ENCODE assay signal across 30 mouse cellular contexts in the genomic region with DNA sequence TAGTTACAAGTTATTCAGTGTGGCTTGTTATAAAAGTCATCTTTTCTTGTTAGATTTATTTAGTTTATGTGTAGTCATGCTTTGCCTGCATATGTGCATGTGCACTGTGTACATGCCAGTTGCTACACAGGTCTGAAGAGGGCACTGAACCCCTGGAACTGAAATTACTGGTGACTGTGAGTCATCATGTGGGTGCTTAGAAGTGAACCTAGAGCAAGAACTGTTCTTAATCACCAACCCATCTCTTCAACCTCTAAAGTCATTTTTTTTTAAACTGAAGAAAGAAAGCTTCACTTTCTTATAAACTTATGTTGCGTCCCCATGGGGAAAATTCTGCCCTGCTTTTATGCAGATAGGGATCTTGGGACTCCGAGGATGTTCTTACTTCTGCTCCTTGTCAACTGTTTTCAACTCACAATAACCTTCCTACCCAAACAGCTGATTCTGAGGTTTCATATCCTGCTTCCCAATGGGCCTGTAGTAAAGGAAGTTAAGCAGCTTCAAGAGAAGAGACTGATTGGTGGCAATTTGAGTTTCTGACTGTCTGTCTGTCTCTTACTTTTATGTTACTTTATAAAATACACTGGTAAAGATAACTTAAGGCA. TPM values are rescaled to one million over a fixed set of nuclear protein-coding genes. Genes with fewer than 3 reads are reported as not detected.
DNase-seq lines count a peak whose midpoint lies in the region; ATAC-seq and TF ChIP-seq lines count a peak whose summit lies in the region.
"Had no signal": no experiment of that assay in that cellular context is flagged by ENCODE, and none has a peak within 500 bp of the region (broad histone marks: within the 10 kb centered on the region; RNA-seq: fewer than 3 reads in every experiment).

No protein-coding gene starts in this region.

- H3K27ac ChIP-seq in liver, postnatal 0 days (ENCODE audit: low read depth), result no peak overlapping the region
- no peak overlapping the region for H3K27ac ChIP-seq in liver, embryonic 12.5 days
- peak overlapping the region; percentile 86 for H3K27ac ChIP-seq in macrophage
- H3K27ac ChIP-seq: forebrain, embryonic 13.5 days; kidney, embryonic 15.5 days; midbrain, embryonic 12.5 days; neural tube, embryonic 15.5 days; stomach, postnatal 0 days had no signal

- H3K79me2 ChIP-seq in macrophage (ENCODE audit: inconsistent target), result no peaks in the 10 kb centered on the region

- no peak for TF ChIP-seq CTCF in liver, postnatal 0 days (IDR thresholded peaks at IDR 0.05; ENCODE audit: low read depth)

- H3K36me3 ChIP-seq in liver, postnatal 0 days (replicated peaks; ENCODE audit: insufficient read depth, low read length), result no peaks in the 10 kb centered on the region
- H3K36me3 ChIP-seq in liver, embryonic 12.5 days, result no peaks in the 10 kb centered on the region
- H3K36me3 ChIP-seq in macrophage (ENCODE audit: inconsistent target), result no peaks in the 10 kb centered on the region
- H3K36me3 ChIP-seq: kidney, embryonic 15.5 days; midbrain, embryonic 12.5 days; neural tube, embryonic 15.5 days had no signal

- H3K27me3 ChIP-seq in liver, postnatal 0 days (ENCODE audit: insufficient read depth, low read length), result no peaks in the 10 kb centered on the region
- H3K27me3 ChIP-seq in liver, embryonic 12.5 days (replicated peaks), result no peaks in the 10 kb centered on the region
- H3K27me3 ChIP-seq: forebrain, embryonic 13.5 days; kidney, embryonic 15.5 days; midbrain, embryonic 12.5 days; neural tube, embryonic 15.5 days had no signal

- DNase-seq in liver, postnatal 0 days, result no peak
- DNase-seq in frontal cortex, postnatal 36 days (ENCODE audit: low spot score in 2 of 2), result no peak
- no peak for DNase-seq in kidney, adult 18-20 months
- DNase-seq in ovary, postnatal 36 days (ENCODE audit: low spot score), result no peak
- DNase-seq: adrenal gland, adult 8-10 months; cerebellum, adult 8-10 months; cerebellum, postnatal 36 days; gastrocnemius, postnatal 36 days; kidney, postnatal 4 days had no signal

- no peaks in the 10 kb centered on the region for H3K9me3 ChIP-seq in liver, postnatal 0 days (ENCODE audit: low read length)
- H3K9me3 ChIP-seq in liver, embryonic 12.5 days (replicated peaks), result no peaks in the 10 kb centered on the region
- H3K9me3 ChIP-seq: forebrain, embryonic 13.5 days; kidney, embryonic 15.5 days; midbrain, embryonic 12.5 days; neural tube, embryonic 15.5 days had no signal

- ATAC-seq in liver, postnatal 0 days, result peak; percentile 47; the same call in 1 of the 2 replicates
- no peak for ATAC-seq in liver, embryonic 12.5 days
- peak; percentile 34 for ATAC-seq in activated CD4-positive, CD25-positive, alpha-beta regulatory T cell, adult 4 months
- ATAC-seq: forebrain, embryonic 13.5 days; hindbrain, embryonic 16.5 days; intestine, postnatal 0 days; lung, postnatal 0 days; Patski had no signal

- no peak overlapping the region for H3K4me2 ChIP-seq in liver, postnatal 0 days (ENCODE audit: low read depth, low read length)
- no peak overlapping the region for H3K4me2 ChIP-seq in liver, embryonic 12.5 days
- H3K4me2 ChIP-seq: forebrain, embryonic 13.5 days; heart, embryonic 11.5 days; kidney, embryonic 15.5 days; midbrain, embryonic 12.5 days; neural tube, embryonic 15.5 days had no signal

- WGBS in liver, postnatal 0 days (ENCODE audit: insufficient replicate concordance), result 52% methylated on average over 2 of the region's 2 CpGs
- WGBS in liver, embryonic 12.5 days (ENCODE audit: insufficient replicate concordance), result 70% methylated on average over 2 of the region's 2 CpGs
- 42% methylated on average over 2 of the region's 2 CpGs for WGBS in macrophage (ENCODE audit: missing documents)

- H3K4me3 ChIP-seq in liver, postnatal 0 days (ENCODE audit: low read depth, low read length), result no peak overlapping the region
- no peak overlapping the region for H3K4me3 ChIP-seq in liver, embryonic 12.5 days
- no peak overlapping the region for H3K4me3 ChIP-seq in macrophage (ENCODE audit: inconsistent target)
- H3K4me3 ChIP-seq: forebrain, embryonic 13.5 days; kidney, embryonic 15.5 days; midbrain, embryonic 12.5 days; neural tube, embryonic 15.5 days had no signal

- H3K9ac ChIP-seq in liver, postnatal 0 days (replicated peaks), result no peak overlapping the region
- no peak overlapping the region for H3K9ac ChIP-seq in liver, embryonic 12.5 days
- H3K9ac ChIP-seq: forebrain, embryonic 13.5 days; kidney, embryonic 15.5 days; midbrain, embryonic 12.5 days; neural tube, embryonic 15.5 days had no signal

- 0 out of 2 replicates have a peak, but pooled peaks cover 2% of the 10 kb centered on the region for H3K4me1 ChIP-seq in liver, postnatal 0 days (ENCODE audit: insufficient read depth)
- H3K4me1 ChIP-seq in liver, embryonic 12.5 days, result peaks cover 31% of the 10 kb centered on the region
- H3K4me1 ChIP-seq: forebrain, embryonic 13.5 days; kidney, embryonic 15.5 days; midbrain, embryonic 12.5 days; neural tube, embryonic 15.5 days had no signal

- no peak for TF ChIP-seq EP300 in liver, postnatal 0 days (IDR thresholded peaks at IDR 0.05; ENCODE audit: low read depth)

RNA-seq across cellular contexts. Expression of a gene that starts 7.9 kb away (rescaled TPM):
- polyA plus RNA-seq in liver, postnatal 0 days (2015; fragmentation: Nextera tagmentation; extraction: Ambion mirVana), result 13.1 and 13.6 TPM in 2 replicates
- 26.5 and 26.7 TPM in 2 replicates for polyA plus RNA-seq in liver, embryonic 12.5 days (2016; fragmentation: Nextera tagmentation; extraction: Ambion mirVana)
- 10 to 100 TPM; 48.1 to 55.3 TPM for polyA plus RNA-seq in activated CD4-positive, CD25-positive, alpha-beta regulatory T cell, adult 4 months (2017; shearing (Covaris generic))
- total RNA-seq in macrophage (2018; cell fraction: chromatin; rRNA removed), result 100 to 1,000 TPM in 17 of 26 experiments, 10 to 100 TPM in 9; 44.0 to 281 (median 129) TPM
- total RNA-seq in macrophage (2018; cell fraction: cytosol; rRNA removed), result 10 to 100 TPM; 18.3 to 75.9 (median 41.5) TPM
- 100 to 1,000 TPM in 10 of 26 experiments, 10 to 100 TPM in 16; 26.2 to 133 (median 84.9) TPM for total RNA-seq in macrophage (2018; cell fraction: nucleus; rRNA removed)
- polyA plus RNA-seq in macrophage (2018), result 27.1 to 39.5 TPM (median 36.6 TPM) in 3 replicates

RNA-seq across cellular contexts. Expression of a gene that starts 8.6 kb away (rescaled TPM):
- polyA plus RNA-seq in liver, postnatal 0 days (2015; fragmentation: Nextera tagmentation; extraction: Ambion mirVana), result not detected in 2 replicates
- polyA plus RNA-seq in liver, embryonic 12.5 days (2016; fragmentation: Nextera tagmentation; extraction: Ambion mirVana), result 0.25 TPM in 1 of 2 replicates, not detected in the other
- polyA plus RNA-seq in activated CD4-positive, CD25-positive, alpha-beta regulatory T cell, adult 4 months (2017; shearing (Covaris generic)), result not detected
- total RNA-seq in macrophage (2018; cell fraction: chromatin; rRNA removed), result 1 to 10 TPM in 1 of 26 experiments, not detected in 25; 1.0 TPM
- not detected for total RNA-seq in macrophage (2018; cell fraction: cytosol; rRNA removed)
- total RNA-seq in macrophage (2018; cell fraction: nucleus; rRNA removed), result 1 to 10 TPM in 3 of 26 experiments, under 1 TPM in 1, not detected in 22; 0.92 to 2.5 (median 1.3) TPM
- polyA plus RNA-seq in macrophage (2018), result not detected in 3 replicates
- total RNA-seq: adrenal gland, adult 8-10 months; ES-E14; gastrocnemius, postnatal 36 days; hematopoietic stem cell, adult 5-6 weeks; left cerebral cortex, postnatal 25 days had no signal
- polyA plus RNA-seq: brain, embryonic 14.5 days; C2C12; embryonic facial prominence, embryonic 14.5 days; forebrain, embryonic 13.5 days; heart, embryonic 11.5 days; heart, postnatal 0 days; hindbrain, embryonic 16.5 days; kidney, embryonic 15.5 days; limb, embryonic 14.5 days; midbrain, embryonic 12.5 days; neural tube, embryonic 15.5 days; Patski; stomach, postnatal 0 days had no signal
